Mouse (Mus musculus) C2C12 (cell line): ENCODE measurements around the gene Arhgap24. TPM values are rescaled to one million over a fixed set of nuclear protein-coding genes. Genes with fewer than 3 reads are reported as not detected.

Experiments used
- H3K27me3 ChIP-seq: one replicate; pipeline ENCODE4 v1.6.1; 2011; ENCODE audit not compliant: control insufficient read depth, insufficient read depth, insufficient read length
- H3K36me3 ChIP-seq: one replicate; pipeline ENCODE4 v1.6.1; 2011; ENCODE audit not compliant: control insufficient read depth, insufficient read depth
- H3K4me3 ChIP-seq: one replicate; pipeline ENCODE4 v1.5.1; 2011; ENCODE audit warnings: mild to moderate bottlenecking, control low read depth; ENCODE audit not compliant: poor library complexity, insufficient read depth, severe bottlenecking
- H3K79me2 ChIP-seq: one replicate; pipeline ENCODE4 v1.6.1; 2011; ENCODE audit not compliant: control insufficient read depth, insufficient read depth
- H3K79me3 ChIP-seq: one replicate; pipeline ENCODE4 v1.6.1; 2011; ENCODE audit warnings: low read depth, control low read depth
- H3ac ChIP-seq: one replicate; pipeline ENCODE3; 2011; ENCODE audit warnings: low read depth; ENCODE audit not compliant: control insufficient read depth, insufficient read length
- CEBPB ChIP-seq: IDR thresholded peaks from one replicate; pipeline ENCODE4 v1.6.1; 2011; ENCODE audit warnings: low read depth, mild to moderate bottlenecking, control low read depth, moderate library complexity
- CTCF ChIP-seq: IDR thresholded peaks from one replicate; pipeline ENCODE4 v1.5.1; 2011; ENCODE audit not compliant: control insufficient read depth, insufficient read depth, insufficient read length
- FOSL1 ChIP-seq: IDR thresholded peaks from one replicate; pipeline ENCODE4 v1.8.0; 2011; ENCODE audit warnings: mild to moderate bottlenecking, low read length; ENCODE audit not compliant: poor library complexity, insufficient read depth, severe bottlenecking
- MAX ChIP-seq: IDR thresholded peaks from one replicate; pipeline ENCODE4 v1.6.1; 2011; ENCODE audit warnings: mild to moderate bottlenecking, control low read depth
- MYOD1 ChIP-seq: IDR thresholded peaks from one replicate; pipeline ENCODE4 v1.6.1; 2011; ENCODE audit warnings: low read depth; ENCODE audit not compliant: control insufficient read depth, insufficient read length
- MYOG ChIP-seq: IDR thresholded peaks from one replicate; pipeline ENCODE4 v1.6.1; 2011; ENCODE audit not compliant: control insufficient read depth, insufficient read length; ENCODE audit errors: extremely low read depth
- USF1 ChIP-seq: IDR thresholded peaks from one replicate; pipeline ENCODE4 v1.6.1; 2011; ENCODE audit warnings: low read depth, mild to moderate bottlenecking, control low read depth, moderate library complexity
- polyA plus RNA-seq: library from polyadenylated mRNA; unstranded; fragments of >200 nt; fragmentation: generic; extraction: Trizol; gene quantifications from one replicate; pipeline ENCODE4 v1.2.1, GENCODE M21; 2012; ENCODE audit warnings: missing spikeins

Arhgap24 gene
- polyA plus RNA-seq, 1 experiment = 2.9 TPM

GRCm38 (mm10) chr5:102874605-102875298 lies 393.6 kb downstream of the Arhgap24 start:
- no peak overlapping the region for H3K4me3 ChIP-seq
- no peaks in the 10 kb centered on the region for H3K36me3 ChIP-seq
- H3K79me3 ChIP-seq = no peaks in the 10 kb centered on the region
- H3ac ChIP-seq = no peak overlapping the region
- TF ChIP-seq USF1 (no peak), CTCF (peak; percentile 65)
- H3K27me3 ChIP-seq = no peaks in the 10 kb centered on the region
- H3K79me2 ChIP-seq = no peaks in the 10 kb centered on the region

GRCm38 (mm10) chr5:102875628-102876027 lies 394.4 kb downstream of the Arhgap24 start:
- H3K79me2 ChIP-seq = no peaks in the 10 kb centered on the region

GRCm38 (mm10) chr5:102888482-102889162 lies 407.4 kb downstream of the Arhgap24 start:
- no peaks in the 10 kb centered on the region for H3K36me3 ChIP-seq
- no peak overlapping the region for H3K4me3 ChIP-seq
- no peak for TF ChIP-seq FOSL1
- no peak for TF ChIP-seq CTCF
- TF ChIP-seq USF1 = no peak
- no peak for TF ChIP-seq MYOD1
- TF ChIP-seq CEBPB = no peak
- no peak for TF ChIP-seq MYOG
- no peak for TF ChIP-seq MAX
- H3K79me2 ChIP-seq = no peaks in the 10 kb centered on the region
- H3K27me3 ChIP-seq = no peaks in the 10 kb centered on the region
- no peaks in the 10 kb centered on the region for H3K79me3 ChIP-seq
- H3ac ChIP-seq = no peak overlapping the region

More at GRCm38 (mm10) chr5:102875628-102876027, 394.4 kb downstream of the Arhgap24 start:
- Histone ChIP-seq H3K27me3 (no peaks in the 10 kb centered on the region), H3K4me3 (no peak overlapping the region), H3K79me3 (no peaks in the 10 kb centered on the region), H3K36me3 (no peaks in the 10 kb centered on the region), H3ac (no peak overlapping the region)
- no peak for TF ChIP-seq MAX
- no peak for TF ChIP-seq CTCF
- no peak for TF ChIP-seq MYOD1
- no peak for TF ChIP-seq CEBPB
- no peak for TF ChIP-seq USF1

GRCm38 (mm10) chr5:102889163-102889488 lies 407.9 kb downstream of the Arhgap24 start:
- H3K79me2 ChIP-seq = no peaks in the 10 kb centered on the region
- H3K36me3 ChIP-seq = no peaks in the 10 kb centered on the region
- no peaks in the 10 kb centered on the region for H3K27me3 ChIP-seq
- no peak overlapping the region for H3K4me3 ChIP-seq
- no peak overlapping the region for H3ac ChIP-seq
- H3K79me3 ChIP-seq = no peaks in the 10 kb centered on the region
- TF ChIP-seq CTCF (no peak), MAX (no peak), USF1 (no peak), CEBPB (no peak), MYOG (no peak), FOSL1 (no peak), MYOD1 (no peak)

GRCm38 (mm10) chr5:102892226-102892625 lies 411.0 kb downstream of the Arhgap24 start:
- Histone ChIP-seq H3ac (no peak overlapping the region), H3K27me3 (no peaks in the 10 kb centered on the region), H3K79me3 (no peaks in the 10 kb centered on the region), H3K4me3 (no peak overlapping the region), H3K36me3 (no peaks in the 10 kb centered on the region), H3K79me2 (no peaks in the 10 kb centered on the region)
- no peak for TF ChIP-seq MYOG
- no peak for TF ChIP-seq MYOD1
- no peak for TF ChIP-seq USF1
- no peak for TF ChIP-seq CEBPB
- no peak for TF ChIP-seq FOSL1
- TF ChIP-seq CTCF = no peak
- TF ChIP-seq MAX = no peak

GRCm38 (mm10) chr5:102898301-102898700 lies 417.1 kb downstream of the Arhgap24 start:
- Histone ChIP-seq H3K4me3 (no peak overlapping the region), H3K79me3 (no peaks in the 10 kb centered on the region), H3ac (no peak overlapping the region), H3K36me3 (no peaks in the 10 kb centered on the region), H3K79me2 (no peaks in the 10 kb centered on the region), H3K27me3 (no peaks in the 10 kb centered on the region)
- TF ChIP-seq CEBPB = no peak
- TF ChIP-seq FOSL1 = no peak
- TF ChIP-seq CTCF = no peak
- no peak for TF ChIP-seq MYOG
- TF ChIP-seq MYOD1 = no peak
- TF ChIP-seq USF1 = no peak
- TF ChIP-seq MAX = no peak
